Mouse (Mus musculus): ENCODE data around the gene Slco2a1.
"Not testable (repeated sequence)": the region's sequence is repeated elsewhere in the genome, so short reads cannot be mapped to it uniquely, and the experiment has no call there.

Gene Slco2a1

DNA sequence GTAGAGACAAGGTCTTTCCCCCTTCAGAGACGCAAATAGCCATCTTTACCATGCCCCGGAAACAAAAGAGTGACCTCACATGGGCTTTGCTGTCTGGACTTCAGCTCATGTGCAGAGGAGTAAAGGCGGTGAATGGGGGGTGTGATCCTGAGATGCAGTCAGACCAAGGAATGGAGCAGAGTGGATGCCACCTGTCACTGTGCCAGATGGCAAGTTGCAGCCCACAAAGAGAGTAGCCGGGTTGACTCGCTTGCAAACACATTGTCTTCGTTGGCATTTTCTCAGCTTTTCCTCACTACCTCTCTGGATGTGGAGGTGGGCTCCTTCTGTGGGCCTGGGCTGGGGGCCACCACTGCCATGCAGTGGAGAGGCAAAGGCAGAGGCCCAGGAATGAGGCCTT lies 98.2 kb downstream of the Slco2a1 start:
- no peak for DNase-seq (ENCODE audit: low spot score)

DNA sequence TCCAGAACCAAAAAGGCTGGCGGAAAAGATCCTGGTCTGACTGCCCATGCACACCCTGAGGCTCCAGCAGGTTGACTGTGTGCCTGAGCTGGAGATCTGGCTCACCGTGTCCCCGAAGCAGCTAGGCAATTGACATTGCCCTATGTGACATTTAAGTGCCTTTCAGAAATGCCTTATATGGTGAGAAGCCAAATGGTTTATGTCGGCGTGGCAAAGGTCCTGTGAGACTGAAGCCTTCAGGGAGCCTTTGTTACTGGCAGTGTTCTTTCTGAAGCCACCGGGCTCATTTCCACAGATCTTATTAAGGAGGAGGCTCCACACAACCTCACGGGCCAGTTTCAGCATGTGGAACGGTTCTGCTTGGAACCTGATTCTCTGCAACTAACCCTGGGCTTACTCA lies 98.8 kb downstream of the Slco2a1 start:
- no peak for DNase-seq (ENCODE audit: low spot score)

DNA sequence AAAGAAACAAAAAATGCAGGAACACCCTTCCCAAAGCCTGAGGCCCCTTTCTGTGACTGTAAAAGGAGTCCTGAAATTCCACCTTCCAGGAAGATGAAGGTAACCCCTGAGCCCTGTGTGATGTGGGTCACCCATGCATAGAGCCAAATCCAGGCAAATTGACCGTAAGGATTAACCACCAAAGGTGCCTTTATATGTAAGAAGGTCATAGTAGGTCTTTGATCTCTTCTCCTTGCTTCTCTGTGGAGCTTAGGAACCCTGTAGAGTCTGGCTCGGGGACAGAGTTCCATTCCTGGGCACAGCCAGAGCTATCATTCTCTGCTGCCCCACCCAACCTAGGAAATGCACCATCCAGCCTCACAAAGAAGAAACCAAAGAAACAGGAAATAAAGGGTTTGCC lies 100.1 kb downstream of the Slco2a1 start:
- DNase-seq (ENCODE audit: low spot score) = no peak

GRCm38 (mm10) chr9:103090116-103090875 lies 101.8 kb downstream of the Slco2a1 start:
- no peak for DNase-seq (ENCODE audit: low spot score)

GRCm38 (mm10) chr9:103091039-103091883 lies 102.7 kb downstream of the Slco2a1 start:
- DNase-seq (ENCODE audit: low spot score) = no peak

GRCm38 (mm10) chr9:103092248-103092647 lies 103.7 kb downstream of the Slco2a1 start:
- peak; percentile 76 for DNase-seq (ENCODE audit: low spot score)

DNA sequence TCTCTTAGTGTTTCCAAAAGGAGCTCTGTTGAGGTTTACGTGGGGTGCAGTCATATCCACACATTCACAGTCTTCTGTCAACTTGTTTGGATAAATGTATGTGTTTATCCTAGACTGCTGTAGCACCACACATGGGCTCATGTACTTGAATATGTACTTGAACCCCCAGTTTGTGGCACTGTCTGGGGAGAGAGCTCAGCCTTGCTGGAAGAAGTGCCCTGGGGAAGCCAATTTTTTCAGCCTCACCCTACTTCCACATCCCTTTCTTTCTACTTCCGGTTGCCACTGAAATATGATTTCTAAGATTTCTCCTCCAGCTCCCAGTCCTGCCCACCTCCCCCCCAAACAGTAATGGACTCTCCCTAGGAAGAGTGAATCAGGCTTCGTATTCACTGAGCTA lies 105.2 kb downstream of the Slco2a1 start:
- no peak for DNase-seq (ENCODE audit: low spot score)

- not testable (repeated sequence) for DNase-seq (ENCODE audit: low spot score)
These were observed 119.9 kb downstream of the Slco2a1 start for GRCm38 (mm10) chr9:103108341-103108798.

- no peak for DNase-seq (ENCODE audit: low spot score)
These were observed 120.6 kb downstream of the Slco2a1 start for GRCm38 (mm10) chr9:103108943-103109670.

- DNase-seq (ENCODE audit: low spot score) = no peak
These were observed 121.4 kb downstream of the Slco2a1 start for GRCm38 (mm10) chr9:103109911-103110310.

- no peak for DNase-seq (ENCODE audit: low spot score)
These were observed 122.4 kb downstream of the Slco2a1 start for GRCm38 (mm10) chr9:103110727-103111501.

DNA sequence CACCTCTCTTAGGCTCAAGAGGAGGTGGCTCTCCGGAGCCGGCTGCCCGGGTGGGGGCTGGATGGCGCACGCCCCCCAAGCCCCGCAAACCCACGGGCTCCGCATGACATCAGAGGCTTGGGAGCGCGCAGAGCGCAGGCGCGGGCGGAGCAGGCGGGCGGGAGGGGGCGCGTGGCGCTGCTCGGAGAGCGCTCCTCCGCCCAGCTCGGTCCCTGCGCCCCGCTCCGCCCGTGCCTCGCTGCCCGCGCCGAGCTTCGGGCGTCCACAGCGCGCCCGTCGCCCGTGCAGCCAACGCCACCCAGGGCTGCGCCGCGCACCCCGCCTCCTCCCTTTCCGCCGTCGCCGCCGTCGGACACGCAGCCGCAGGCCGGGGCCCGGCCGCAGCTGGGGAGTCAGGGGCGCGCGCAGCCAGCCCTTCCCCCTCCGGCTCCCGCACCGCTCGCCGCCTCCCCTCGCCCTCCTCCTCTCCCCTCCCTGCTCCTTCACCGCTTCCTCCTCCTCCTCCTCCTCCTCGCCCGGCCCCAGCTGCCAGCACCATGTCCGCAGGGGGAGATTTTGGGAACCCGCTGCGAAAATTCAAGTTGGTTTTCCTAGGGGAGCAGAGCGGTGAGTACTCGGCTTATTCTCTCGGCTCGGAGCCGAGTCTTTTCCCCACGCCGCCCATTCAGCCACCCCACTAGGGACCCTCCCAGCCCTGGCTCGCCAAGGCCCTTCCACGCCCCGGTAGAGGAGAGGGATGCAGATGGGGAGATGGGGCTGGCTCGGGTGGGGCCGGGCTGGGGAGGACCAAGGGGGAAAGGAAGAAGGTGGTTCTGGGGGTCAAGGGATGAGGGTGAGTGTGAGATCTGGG lies 123.3 kb downstream of the Slco2a1 start, which contains the start of gene Rab6b:
Gene Rab6b, plus strand, starts transcription at position 167 of the 850 bp plus-strand sequence.
- peak; percentile 29 for DNase-seq (ENCODE audit: low spot score)

DNA sequence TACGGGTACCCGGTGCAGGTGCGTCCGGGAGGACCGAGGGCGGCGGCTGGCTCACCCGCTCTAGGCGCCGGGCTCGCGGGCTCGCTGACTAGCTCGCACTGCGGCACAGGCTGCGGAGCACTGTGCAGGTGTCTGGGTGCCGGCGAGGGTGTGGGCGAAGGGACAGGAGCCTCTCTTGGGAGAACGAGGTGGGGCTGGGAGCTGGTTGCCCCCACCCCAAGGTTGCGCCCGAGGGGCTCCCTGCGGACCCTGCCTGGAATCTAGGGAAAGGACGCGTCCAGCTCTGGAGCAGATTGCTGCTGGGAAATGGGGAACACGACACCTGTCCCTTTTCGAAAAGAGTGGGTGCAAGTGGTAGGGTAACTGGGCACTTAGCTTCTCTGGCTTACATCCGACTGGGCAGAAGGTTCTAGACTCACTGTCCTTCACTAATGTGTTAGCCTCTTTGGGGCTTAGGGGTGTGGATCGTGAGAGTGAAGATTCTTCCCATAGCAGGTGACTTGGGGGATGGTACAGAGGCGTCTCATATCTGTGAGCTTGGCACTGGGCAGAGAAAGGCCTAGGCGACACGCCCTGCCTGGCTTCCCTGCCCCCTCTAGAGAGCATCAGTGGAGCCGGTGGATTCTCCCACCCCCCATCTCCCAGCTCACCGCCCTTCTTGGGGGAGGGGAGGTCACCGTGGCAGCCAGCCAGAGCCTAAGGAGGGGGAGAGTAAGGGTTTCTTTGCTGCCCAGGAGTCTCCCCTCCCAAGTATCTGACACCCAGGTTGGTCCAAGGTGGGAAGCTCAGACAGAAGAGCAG lies 124.2 kb downstream of the Slco2a1 start:
- DNase-seq (ENCODE audit: low spot score) = no peak

- DNase-seq (ENCODE audit: low spot score) = no peak
These were observed 124.8 kb downstream of the Slco2a1 start for GRCm38 (mm10) chr9:103113351-103113750.

GRCm38 (mm10) chr9:103114326-103114725 lies 125.8 kb downstream of the Slco2a1 start:
- DNase-seq (ENCODE audit: low spot score) = no peak

- no peak for DNase-seq (ENCODE audit: low spot score)
These were observed 126.4 kb downstream of the Slco2a1 start for GRCm38 (mm10) chr9:103114901-103115300.

DNA sequence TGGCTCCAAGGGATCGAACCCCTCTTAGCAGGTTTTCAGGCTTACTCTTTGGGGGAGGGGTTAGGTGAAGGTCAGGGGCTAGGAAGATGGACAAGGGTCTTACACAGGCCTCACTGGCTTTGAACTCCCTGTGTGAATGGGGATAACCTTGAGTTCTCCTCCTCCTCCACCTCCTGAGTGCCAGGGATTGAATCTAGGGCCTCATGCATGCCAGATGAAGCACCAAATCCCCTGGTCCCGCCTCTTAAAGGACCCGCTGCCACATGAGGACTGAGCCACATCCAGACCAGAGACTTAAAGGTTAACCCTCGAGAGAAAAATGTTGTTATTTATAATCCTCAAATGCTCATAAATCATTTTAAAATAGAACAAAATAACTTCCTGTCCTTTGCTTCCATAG lies 128.4 kb downstream of the Slco2a1 start:
- no peak for DNase-seq (ENCODE audit: low spot score)

GRCm38 (mm10) chr9:103117495-103117894 lies 129.0 kb downstream of the Slco2a1 start:
- DNase-seq (ENCODE audit: low spot score) = no peak

- DNase-seq (ENCODE audit: low spot score) = no peak
These were observed 129.4 kb downstream of the Slco2a1 start for GRCm38 (mm10) chr9:103117951-103118350.
